Mouse (Mus musculus) MEL (cell line): ENCODE measurements at regions not wholly inside any gene's neighbourhood (a gene's known extent, or its start where the extent isn't known, plus 50 kb on each side); places are given as distances from the start of the nearest gene placed in this dataset.

Source experiments
- CTCF ChIP-seq, 3 experiments: IDR thresholded peaks in 2 of 3; conservative IDR thresholded peaks in 1 of 3; 2 replicates each; pipeline ENCODE4 v1.5.1; 2011 to 2012; ENCODE audit warnings: low read length in 3 of 3, low read depth in 2 of 3, mild to moderate bottlenecking in 2 of 3, improper control_type of control experiment in 1 of 3, inconsistent platforms in 1 of 3, mixed read lengths in 1 of 3, moderate library complexity in 1 of 3; ENCODE audit not compliant: control insufficient read depth in 1 of 3, insufficient read depth in 1 of 3, poor library complexity in 1 of 3, severe bottlenecking in 1 of 3
- POLR2A ChIP-seq, 2 experiments: IDR thresholded peaks; 2 replicates each; pipeline ENCODE4 v1.6.1; 2011 to 2012; ENCODE audit warnings: low read length in 2 of 2, mild to moderate bottlenecking in 2 of 2, control low read depth in 1 of 2, improper control_type of control experiment in 1 of 2, low read depth in 1 of 2, moderate library complexity in 1 of 2; ENCODE audit not compliant: control insufficient read depth in 1 of 2, insufficient read depth in 1 of 2, poor library complexity in 1 of 2
- SMC3 ChIP-seq: IDR thresholded peaks from 2 replicates; pipeline ENCODE4 v1.6.1; 2011; ENCODE audit warnings: low read depth, low read length, improper control_type of control experiment
- TBP ChIP-seq: IDR thresholded peaks from 2 replicates; pipeline ENCODE4 v1.8.0; 2011; ENCODE audit warnings: low read depth, low read length, improper control_type of control experiment
- USF1 ChIP-seq: IDR thresholded peaks from 2 replicates; pipeline ENCODE4 v1.6.1; 2014; ENCODE audit warnings: low read depth, mild to moderate bottlenecking, inconsistent platforms, low read length, improper control_type of control experiment, moderate library complexity
- ZKSCAN1 ChIP-seq: IDR thresholded peaks from 2 replicates; pipeline ENCODE4 v1.6.1; 2012; ENCODE audit warnings: low read depth, mild to moderate bottlenecking, inconsistent platforms, low read length, improper control_type of control experiment, moderate library complexity

GRCm38 (mm10) chr16:24211588-24211987 is 181.7 kb upstream of the Lpp start:
- TF ChIP-seq ZKSCAN1 (no peak), SMC3 (no peak), CTCF (IDR thresholded peaks at IDR 0.05 in 2 of 3, conservative IDR thresholded peaks at IDR 0.05 in 1 of 3; ENCODE audit: control insufficient read depth in 1 of 3, insufficient read depth in 1 of 3, low read depth in 2 of 3, low read length in 3 of 3, poor library complexity in 1 of 3, severe bottlenecking in 1 of 3) (no peak), TBP (no peak), USF1 (no peak), POLR2A (IDR thresholded peaks at IDR 0.05; ENCODE audit: control insufficient read depth in 1 of 2, insufficient read depth in 1 of 2, low read depth in 1 of 2, low read length in 2 of 2, poor library complexity in 1 of 2) (no peak)
